Mouse (Mus musculus) CH12.LX (cell line): ENCODE data around the gene Fat3. TPM values are rescaled to one million over a fixed set of nuclear protein-coding genes. Genes with fewer than 3 reads are reported as not detected.

Experiments used
- DNase-seq: peaks from one replicate; pipeline ENCODE4 v3.0.0-alpha.2; 2013; ENCODE audit errors: extremely low read depth
- H3K27ac ChIP-seq: 2 replicates; pipeline ENCODE4 v1.5.1; 2012; ENCODE audit warnings: low read depth, mild to moderate bottlenecking, control low read depth, moderate library complexity; ENCODE audit not compliant: insufficient read depth
- H3K27me3 ChIP-seq: replicated peaks from 2 replicates; pipeline ENCODE3; 2012; ENCODE audit warnings: inconsistent platforms
- H3K36me3 ChIP-seq, 2 experiments: replicated peaks in 1 of 2; 2 replicates each; pipeline versions ENCODE3 to v1.6.1; 2012; ENCODE audit warnings: inconsistent platforms in 1 of 2, low read length in 1 of 2, mild to moderate bottlenecking in 1 of 2, mixed read lengths in 1 of 2, moderate library complexity in 1 of 2; ENCODE audit not compliant: control insufficient read depth in 1 of 2, insufficient read depth in 1 of 2
- H3K4me1 ChIP-seq, 2 experiments: 2 replicates each; pipeline ENCODE4 v1.6.1; 2012; ENCODE audit warnings: inconsistent platforms in 1 of 2, moderate library complexity in 1 of 2; ENCODE audit not compliant: insufficient read depth in 2 of 2, control insufficient read depth in 1 of 2
- H3K4me2 ChIP-seq: 2 replicates; pipeline ENCODE4 v1.6.1; 2012; ENCODE audit warnings: low read depth, mild to moderate bottlenecking, control low read depth; ENCODE audit not compliant: poor library complexity, insufficient read depth, severe bottlenecking
- H3K4me3 ChIP-seq, 3 experiments: fragments of 150-350 bp in 1 of 3; sonication (generic) in 1 of 3; replicated peaks in 1 of 3; 2 replicates each; pipeline versions ENCODE3 to v1.5.1; 2011 to 2012; ENCODE audit warnings: low read depth in 2 of 3, low read length in 2 of 3, mild to moderate bottlenecking in 2 of 3, moderate library complexity in 2 of 3, control low read depth in 1 of 3, improper control_type of control experiment in 1 of 3, inconsistent platforms in 1 of 3, mixed read lengths in 1 of 3; ENCODE audit not compliant: poor library complexity in 1 of 3
- H3K79me2 ChIP-seq: replicated peaks from 2 replicates; pipeline ENCODE4 v1.6.1; 2012; ENCODE audit warnings: mild to moderate bottlenecking, moderate library complexity; ENCODE audit not compliant: control insufficient read depth, poor library complexity, insufficient read depth, severe bottlenecking; ENCODE audit errors: extremely low read depth
- H3K9ac ChIP-seq: 2 replicates; pipeline ENCODE4 v1.6.1; 2012; ENCODE audit warnings: low read depth, mild to moderate bottlenecking, control low read depth, moderate library complexity; ENCODE audit not compliant: insufficient read depth
- H3K9me3 ChIP-seq: replicated peaks from 2 replicates; pipeline ENCODE3; 2012; ENCODE audit warnings: low read length, inconsistent platforms, mixed read lengths
- BHLHE40 ChIP-seq: IDR thresholded peaks from 2 replicates; pipeline ENCODE4 v1.6.1; 2011; ENCODE audit warnings: mild to moderate bottlenecking, low read depth, low read length, improper control_type of control experiment
- CHD2 ChIP-seq: IDR thresholded peaks from 2 replicates; pipeline ENCODE4 v1.6.1; 2011; ENCODE audit warnings: low read length, improper control_type of control experiment
- E2F4 ChIP-seq: IDR thresholded peaks from 2 replicates; pipeline ENCODE4 v1.6.1; 2011; ENCODE audit warnings: low read depth, low read length, improper control_type of control experiment; ENCODE audit not compliant: insufficient replicate concordance
- ELF1 ChIP-seq: IDR thresholded peaks from 2 replicates; pipeline ENCODE4 v1.6.1; 2014; ENCODE audit warnings: low read depth, mild to moderate bottlenecking, inconsistent platforms, low read length, improper control_type of control experiment
- EP300 ChIP-seq: IDR thresholded peaks from 2 replicates; pipeline ENCODE4 v1.6.1; 2011; ENCODE audit warnings: low read length, improper control_type of control experiment
- GABPA ChIP-seq: IDR thresholded peaks from 2 replicates; pipeline ENCODE4 v1.6.1; 2012; ENCODE audit warnings: low read depth, low read length, improper control_type of control experiment, inconsistent platforms; ENCODE audit not compliant: insufficient replicate concordance
- HCFC1 ChIP-seq: IDR thresholded peaks from 2 replicates; pipeline ENCODE4 v1.6.1; 2012; ENCODE audit warnings: low read depth, mild to moderate bottlenecking, inconsistent platforms, low read length, improper control_type of control experiment
- IRF4 ChIP-seq: IDR thresholded peaks from 2 replicates; pipeline ENCODE4 v1.6.1; 2014; ENCODE audit warnings: low read depth, mild to moderate bottlenecking, inconsistent platforms, low read length, improper control_type of control experiment
- JUN ChIP-seq: IDR thresholded peaks from 2 replicates; pipeline ENCODE4 v1.6.1; 2011; ENCODE audit warnings: low read depth, mild to moderate bottlenecking, low read length, improper control_type of control experiment, moderate library complexity; ENCODE audit not compliant: insufficient read depth
- MAX ChIP-seq: IDR thresholded peaks from 2 replicates; pipeline ENCODE4 v1.6.1; 2011; ENCODE audit warnings: low read length, improper control_type of control experiment
- MEF2A ChIP-seq: IDR thresholded peaks from 2 replicates; pipeline ENCODE4 v1.6.1; 2014; ENCODE audit warnings: low read depth, mild to moderate bottlenecking, inconsistent platforms, low read length, improper control_type of control experiment, borderline replicate concordance
- MYC ChIP-seq: IDR thresholded peaks from 2 replicates; pipeline ENCODE4 v1.6.1; 2011; ENCODE audit warnings: low read depth, mild to moderate bottlenecking, improper control_type of control experiment, low read length
- NRF1 ChIP-seq: IDR thresholded peaks from 2 replicates; pipeline ENCODE4 v1.6.1; 2014; ENCODE audit warnings: low read depth, mild to moderate bottlenecking, inconsistent platforms, low read length, improper control_type of control experiment, moderate library complexity
- PAX5 ChIP-seq: IDR thresholded peaks from 2 replicates; pipeline ENCODE4 v1.6.1; 2012; ENCODE audit warnings: low read length, inconsistent platforms, mixed read lengths
- POLR2A ChIP-seq: IDR thresholded peaks from 2 replicates; pipeline ENCODE4 v1.6.1; 2011; ENCODE audit warnings: low read depth, mild to moderate bottlenecking, improper control_type of control experiment, low read length
- POLR2AphosphoS2 ChIP-seq: IDR thresholded peaks from 2 replicates; pipeline ENCODE4 v1.6.1; 2011; ENCODE audit warnings: low read depth, low read length, improper control_type of control experiment
- RAD21 ChIP-seq: IDR thresholded peaks from 2 replicates; pipeline ENCODE4 v1.6.1; 2011; ENCODE audit warnings: low read depth, mild to moderate bottlenecking, low read length, improper control_type of control experiment, moderate library complexity
- RCOR1 ChIP-seq: conservative IDR thresholded peaks from 2 replicates; pipeline ENCODE4 v1.6.1; 2012; ENCODE audit warnings: low read depth, mild to moderate bottlenecking, inconsistent platforms, low read length, improper control_type of control experiment
- TBP ChIP-seq: conservative IDR thresholded peaks from 2 replicates; pipeline ENCODE4 v1.6.1; 2011; ENCODE audit warnings: low read depth, low read length, improper control_type of control experiment
- TCF12 ChIP-seq: IDR thresholded peaks from 2 replicates; pipeline ENCODE4 v1.6.1; 2014; ENCODE audit warnings: low read depth, mild to moderate bottlenecking, inconsistent platforms, low read length, improper control_type of control experiment
- USF1 ChIP-seq: IDR thresholded peaks from 2 replicates; pipeline ENCODE4 v1.6.1; 2014; ENCODE audit warnings: low read depth, mild to moderate bottlenecking, inconsistent platforms, low read length, improper control_type of control experiment
- dilution Hi-C: fragments of 300-500 bp; cut with MboI; formaldehyde crosslinking; loops from 2 replicates; pipeline ENCODE4 v1.14.3; 2020; ENCODE audit warnings: low sequenced_read_pairs; ENCODE audit not compliant: extremely low pct_unique_long_range_greater_than_20kb, extremely low pct_ligation_motif_present
- in situ Hi-C: fragments of 300-500 bp; cut with MboI; formaldehyde crosslinking; loops from 3 replicates; pipeline ENCODE4 v1.14.3; 2019; ENCODE audit warnings: low sequenced_read_pairs, low pct_ligation_motif_present, low pct_unique_long_range_greater_than_20kb, mixed read lengths
- polyA plus RNA-seq: library from polyadenylated mRNA; unstranded; fragments of >175 nt; gene quantifications from 2 replicates; pipeline ENCODE4 v1.2.1, GENCODE M21; 2012; ENCODE audit warnings: low read depth; ENCODE audit not compliant: insufficient read length
- total RNA-seq, 2 experiments: library from RNA; depleted of rRNA; stranded (reverse); fragments of 300-350 nt in 1 of 2; fragments of >200 nt in 1 of 2; gene quantifications; 2 replicates each; pipeline ENCODE4 v1.2.3; 2012 to 2014

Gene Fat3
- total and polyA plus RNA-seq, 3 experiments: 0.03 to 0.07 TPM; not detected in 1

- Histone ChIP-seq H3K4me2 (no peak overlapping the region), H3K27me3 (no peaks in the 10 kb centered on the region), H3K27ac (no peak overlapping the region), H3K4me1 (no peaks in the 10 kb centered on the region), H3K36me3 (no peaks in the 10 kb centered on the region), H3K9me3 (no peaks in the 10 kb centered on the region), H3K4me3 (no peak overlapping the region), H3K79me2 (no peaks in the 10 kb centered on the region), H3K9ac (no peak overlapping the region)
- TF ChIP-seq POLR2AphosphoS2 (no peak), HCFC1 (no peak), GABPA (no peak), RAD21 (no peak), CHD2 (no peak)
- in situ Hi-C loops (no loop called here), dilution Hi-C loops (no loop called here)
- DNase-seq: no peak
Observed at GRCm38 (mm10) chr9:16342577-16342976, 158.5 kb downstream of the Fat3 start.

GRCm38 (mm10) chr9:16330290-16330984 is 170.6 kb downstream of the Fat3 start:
- in situ Hi-C loops: no loop called here
- no peak overlapping the region for H3K27ac ChIP-seq
- H3K36me3 ChIP-seq: no peaks in the 10 kb centered on the region
- no peak for DNase-seq
- no peaks in the 10 kb centered on the region for H3K79me2 ChIP-seq
- no peak overlapping the region for H3K4me3 ChIP-seq
- no peaks in the 10 kb centered on the region for H3K4me1 ChIP-seq
- dilution Hi-C loops: no loop called here
- no peaks in the 10 kb centered on the region for H3K9me3 ChIP-seq
- no peak overlapping the region for H3K9ac ChIP-seq
- no peaks in the 10 kb centered on the region for H3K27me3 ChIP-seq
- TF ChIP-seq ELF1: no peak
- no peak for TF ChIP-seq IRF4
- TF ChIP-seq MYC: no peak
- H3K4me2 ChIP-seq: no peak overlapping the region

GRCm38 (mm10) chr9:16318957-16319356 is 182.1 kb downstream of the Fat3 start:
- Histone ChIP-seq H3K4me1 (no peaks in the 10 kb centered on the region), H3K79me2 (no peaks in the 10 kb centered on the region), H3K4me3 (no peak overlapping the region), H3K9me3 (no peaks in the 10 kb centered on the region), H3K36me3 (no peaks in the 10 kb centered on the region), H3K27me3 (no peaks in the 10 kb centered on the region), H3K9ac (no peak overlapping the region), H3K27ac (no peak overlapping the region), H3K4me2 (no peak overlapping the region)
- TF ChIP-seq POLR2AphosphoS2 (no peak), JUN (no peak), EP300 (no peak), RCOR1 (no peak), E2F4 (no peak), MAX (no peak), CHD2 (no peak), NRF1 (no peak), BHLHE40 (no peak), POLR2A (no peak), IRF4 (no peak), TCF12 (no peak), MEF2A (no peak), PAX5 (no peak), USF1 (no peak), TBP (no peak)
- in situ Hi-C loops (no loop called here), dilution Hi-C loops (no loop called here)
- DNase-seq: no peak
